Mouse (Mus musculus) regulatory T cell (primary cell): ENCODE results near the gene Trim50.
"Not testable (repeated sequence)": the region's sequence is repeated elsewhere in the genome, so short reads cannot be mapped to it uniquely, and the experiment has no call there.

ENCODE experiments used
- in situ Hi-C: fragments of 300-600 bp; cut with MboI, MseI; formaldehyde crosslinking; loops from one replicate; pipeline ENCODE4 v1.15.1; 2025; ENCODE audit warnings: high pct_unique_total_duplicates

Trim50 gene

GRCm38 (mm10) chr5:135369196-135369595 is 16.1 kb downstream of the Trim50 start:
- in situ Hi-C loops: not testable (repeated sequence)

- in situ Hi-C loops: no loop called here
These were observed 16.9 kb downstream of the Trim50 start, which contains the start of gene Nsun5 for GRCm38 (mm10) chr5:135369787-135370654. Gene Nsun5, plus strand, starts transcription at chr5:135369953.

- in situ Hi-C loops: no loop called here
These were observed 18.1 kb downstream of the Trim50 start for GRCm38 (mm10) chr5:135371195-135371594.

- in situ Hi-C loops: no loop called here
These were observed 20.5 kb downstream of the Trim50 start for GRCm38 (mm10) chr5:135373601-135374000.

GRCm38 (mm10) chr5:135375167-135375566 is 22.1 kb downstream of the Trim50 start:
- in situ Hi-C loops: no loop called here

DNA sequence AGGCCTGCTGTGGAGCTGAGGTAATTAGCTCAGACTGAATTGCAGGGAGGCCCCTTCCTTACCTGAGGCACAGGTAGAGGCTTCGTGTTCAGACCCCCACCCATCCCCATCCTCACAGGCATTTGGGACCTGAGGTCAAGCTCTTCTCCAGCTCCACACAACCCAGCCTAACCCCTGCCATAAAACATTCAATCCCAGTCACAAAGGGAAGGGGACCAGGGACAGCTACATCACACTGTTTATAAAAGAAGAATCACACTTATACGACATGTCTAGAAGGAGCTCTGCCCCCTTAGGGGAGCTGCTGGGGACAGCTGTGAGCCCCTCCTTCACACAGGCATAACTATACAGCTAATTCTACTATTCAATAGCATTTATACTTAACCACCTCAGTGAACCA is 23.2 kb downstream of the Trim50 start:
- in situ Hi-C loops: no loop called here

DNA sequence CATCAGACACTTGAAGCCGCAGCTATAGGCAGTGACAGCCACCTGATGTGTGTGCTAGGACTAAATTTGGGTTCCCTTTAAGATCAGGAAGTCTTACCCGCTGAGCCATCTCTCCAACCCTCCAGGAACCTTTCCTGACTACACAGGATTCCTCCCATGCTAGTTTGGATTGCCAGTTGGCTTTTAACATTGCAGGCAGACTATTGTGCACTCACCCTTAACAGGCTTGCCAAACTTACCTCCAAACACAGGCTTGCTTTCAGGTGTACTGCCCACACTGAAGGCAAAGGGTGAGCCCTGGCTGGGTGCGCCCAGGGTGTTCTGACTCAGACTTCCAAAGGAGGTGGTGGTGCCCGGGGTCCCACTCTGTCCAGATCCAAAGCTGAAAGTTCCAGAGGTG is 27.6 kb downstream of the Trim50 start:
- in situ Hi-C loops: no loop called here

DNA sequence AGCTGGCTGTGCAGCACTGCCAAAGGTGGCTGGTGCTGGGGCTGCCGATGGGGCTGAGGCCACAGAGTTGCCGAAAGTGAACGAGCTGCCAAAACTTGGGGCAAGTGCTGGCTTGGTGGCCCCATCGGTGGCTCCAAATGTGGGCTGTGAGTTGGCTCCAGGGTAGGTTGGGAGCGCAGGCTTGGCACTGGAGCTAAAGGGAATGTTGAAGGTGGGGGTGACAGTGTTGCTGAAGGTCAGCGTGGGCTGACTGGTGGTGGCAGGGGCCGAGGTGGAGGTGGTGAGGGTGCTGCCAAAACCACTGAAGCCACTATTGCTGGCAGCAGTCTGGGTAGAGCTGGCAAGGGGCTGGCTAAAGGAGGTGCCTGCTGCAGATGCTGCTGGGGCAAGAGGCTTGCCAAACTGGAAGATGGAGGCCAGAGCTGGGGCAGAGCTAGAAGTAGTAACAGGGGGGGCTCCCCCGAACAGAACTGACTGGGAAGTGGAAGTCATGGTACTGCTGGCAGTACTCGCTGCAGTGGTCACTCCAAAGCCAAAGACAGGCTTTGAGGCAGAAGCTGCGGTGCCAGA is 28.3 kb downstream of the Trim50 start:
- in situ Hi-C loops: no loop called here

GRCm38 (mm10) chr5:135382746-135383145 is 29.7 kb downstream of the Trim50 start:
- in situ Hi-C loops: no loop called here

DNA sequence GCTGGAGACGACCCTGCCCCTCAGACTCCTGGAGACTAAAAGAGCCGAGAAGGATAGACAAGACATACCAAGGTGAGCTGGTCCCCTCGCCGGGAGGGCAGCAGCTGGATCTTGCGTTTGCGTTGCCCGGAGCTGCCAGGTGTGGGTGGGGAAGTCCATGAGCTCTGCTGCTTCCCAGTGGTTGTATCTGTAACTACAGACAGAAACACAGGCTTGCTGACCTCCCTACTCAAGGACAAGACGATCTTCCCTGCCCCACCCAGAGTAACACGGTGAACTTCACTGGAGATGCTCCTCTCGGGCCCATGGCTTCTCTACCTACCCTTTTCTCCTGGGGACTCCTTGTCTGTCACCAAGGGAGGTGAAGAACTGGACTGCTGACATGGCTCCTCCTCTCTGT is 30.7 kb downstream of the Trim50 start:
- in situ Hi-C loops: no loop called here

DNA sequence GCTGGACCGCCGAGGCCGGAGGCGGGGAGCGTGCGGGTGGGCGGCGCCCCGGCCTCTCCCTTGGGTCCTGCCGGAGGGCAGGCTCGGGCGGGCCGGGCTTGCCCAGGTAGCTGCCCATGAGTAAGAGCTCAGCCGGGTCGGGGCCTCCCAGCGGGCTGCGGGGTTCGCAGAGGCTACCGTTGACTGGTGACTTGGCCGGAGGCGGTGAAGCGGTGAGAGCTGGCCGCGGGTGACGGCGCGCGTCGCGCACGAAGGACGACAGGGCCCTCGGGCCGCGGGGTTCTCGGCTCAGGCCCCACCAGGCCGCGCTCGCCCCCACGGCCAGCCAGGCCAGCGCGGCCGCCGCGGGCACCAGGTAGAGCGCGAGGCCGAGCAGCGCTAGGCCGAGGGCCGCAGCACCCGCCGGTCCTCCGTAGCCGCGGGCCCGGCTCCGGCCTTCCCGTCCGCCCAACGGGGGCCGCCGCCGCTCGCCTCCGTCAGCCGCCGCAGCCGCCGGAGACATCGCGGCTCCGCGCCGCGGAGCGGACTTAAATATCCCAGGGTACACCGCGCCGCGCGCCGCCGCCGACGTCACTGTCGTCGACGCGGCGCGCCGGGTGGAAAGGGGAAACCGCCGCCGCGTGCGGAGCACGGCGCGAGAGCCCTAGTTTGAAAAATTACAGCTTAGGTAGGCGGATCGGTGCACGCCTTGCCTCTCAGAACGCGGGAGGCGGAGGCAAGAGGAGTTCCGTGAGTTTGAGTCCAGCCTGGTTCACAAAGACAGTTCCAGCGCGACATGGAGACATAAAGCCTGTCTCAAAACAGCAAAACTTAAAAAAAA is 41.1 kb downstream of the Trim50 start, which contains the start of gene Pom121:
Gene Pom121 (minus strand): TSS at position 543 of the 820 bp plus-strand sequence.
- in situ Hi-C loops: no loop called here

GRCm38 (mm10) chr5:135395826-135396225 is 42.7 kb downstream of the Trim50 start:
- in situ Hi-C loops: no loop called here

DNA sequence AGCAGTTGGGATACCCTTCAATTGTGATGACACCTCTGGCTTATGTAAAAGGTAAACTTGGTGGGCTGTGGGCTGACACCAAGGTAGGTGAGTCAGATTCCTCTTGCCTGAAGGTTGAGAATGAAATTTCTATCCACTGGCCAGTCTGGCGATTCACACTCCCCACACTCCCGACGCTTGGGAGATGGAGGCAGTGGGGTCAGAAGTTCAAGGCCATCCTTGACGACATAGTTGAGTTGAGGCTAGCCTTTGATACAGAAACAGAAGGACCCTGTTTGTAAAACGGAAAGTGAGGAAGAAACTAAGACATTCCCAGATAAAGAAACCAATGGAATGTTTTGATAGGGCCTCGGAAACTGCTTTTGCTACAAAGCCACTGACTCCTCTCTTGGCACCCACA is 46.3 kb downstream of the Trim50 start:
- in situ Hi-C loops: no loop called here

GRCm38 (mm10) chr5:135400244-135400643 is 47.1 kb downstream of the Trim50 start:
- in situ Hi-C loops: no loop called here

GRCm38 (mm10) chr5:135404623-135405022 is 51.5 kb downstream of the Trim50 start:
- in situ Hi-C loops: no loop called here

- in situ Hi-C loops: no loop called here
These were observed 52.3 kb downstream of the Trim50 start for GRCm38 (mm10) chr5:135405437-135405836.

DNA sequence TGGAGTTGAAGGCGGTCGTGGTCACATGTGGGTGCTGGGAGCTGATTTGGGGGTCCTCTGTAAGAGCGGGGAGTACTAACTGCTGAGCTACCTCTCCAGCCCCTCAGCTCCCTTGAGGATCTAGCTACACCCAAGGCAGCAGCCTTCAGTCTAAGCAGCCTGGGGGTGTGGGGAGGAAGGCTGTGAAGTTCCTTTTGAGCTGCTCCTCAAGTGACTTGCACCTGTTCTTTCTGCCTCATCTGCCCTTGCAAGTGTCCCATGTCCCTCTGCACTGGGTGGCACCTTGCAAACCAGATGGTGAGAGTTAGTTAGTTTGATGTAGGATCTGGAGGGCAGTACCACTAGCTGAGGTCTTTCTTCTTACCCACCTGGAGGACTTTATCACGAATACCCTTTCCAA is 55.0 kb downstream of the Trim50 start:
- in situ Hi-C loops: no loop called here

DNA sequence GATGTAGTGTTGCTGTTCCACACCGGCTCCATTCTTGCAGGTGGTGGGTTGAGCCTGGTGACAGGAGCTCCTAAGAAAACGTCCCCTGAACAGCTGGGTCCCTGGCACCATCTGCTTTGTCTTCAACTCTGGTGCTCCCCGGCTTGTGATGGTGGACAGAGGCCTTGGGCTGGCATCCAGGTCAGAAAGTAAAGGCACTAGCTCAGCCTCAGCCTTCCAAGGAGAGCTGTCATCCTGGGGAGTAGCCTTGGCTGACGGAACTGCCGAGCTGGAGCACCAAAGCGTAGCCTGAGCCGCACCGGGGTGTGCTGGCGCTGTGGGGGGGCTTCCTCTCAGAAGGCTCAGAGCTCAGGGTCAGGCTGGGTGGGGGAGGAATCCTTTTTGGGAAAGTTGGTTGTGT is 57.2 kb downstream of the Trim50 start:
- in situ Hi-C loops: no loop called here
